Mouse (Mus musculus): Measurements from ENCODE around the gene Prdm1.

Prdm1 gene

GRCm38 (mm10) chr10:44420211-44420610 lies 108.1 kb downstream of the Prdm1 start:
- DNase-seq (ENCODE audit: low spot score in 2 of 2), result no peak

GRCm38 (mm10) chr10:44418901-44419300 lies 109.4 kb downstream of the Prdm1 start:
- DNase-seq (ENCODE audit: low spot score in 2 of 2), result no peak

GRCm38 (mm10) chr10:44415576-44415975 lies 112.7 kb downstream of the Prdm1 start:
- no peak for DNase-seq (ENCODE audit: low spot score in 2 of 2)

GRCm38 (mm10) chr10:44409958-44410357 lies 118.3 kb downstream of the Prdm1 start:
- no peak for DNase-seq (ENCODE audit: low spot score in 2 of 2)

GRCm38 (mm10) chr10:44409054-44409453 lies 119.2 kb downstream of the Prdm1 start:
- DNase-seq (ENCODE audit: low spot score in 2 of 2), result no peak

GRCm38 (mm10) chr10:44403415-44403814 lies 124.9 kb downstream of the Prdm1 start:
- DNase-seq (ENCODE audit: low spot score in 2 of 2), result no peak

- no peak for DNase-seq (ENCODE audit: low spot score in 2 of 2)
Observed at GRCm38 (mm10) chr10:44401600-44401999, 126.7 kb downstream of the Prdm1 start.

- DNase-seq (ENCODE audit: low spot score in 2 of 2), result no peak
Observed at GRCm38 (mm10) chr10:44400602-44401001, 127.7 kb downstream of the Prdm1 start.

- no peak for DNase-seq (ENCODE audit: low spot score in 2 of 2)
Observed at GRCm38 (mm10) chr10:44400119-44400518, 128.2 kb downstream of the Prdm1 start.

- no peak for DNase-seq (ENCODE audit: low spot score in 2 of 2)
Observed at GRCm38 (mm10) chr10:44392855-44393254, 135.4 kb downstream of the Prdm1 start.

GRCm38 (mm10) chr10:44391509-44392290 lies 136.6 kb downstream of the Prdm1 start:
- DNase-seq (ENCODE audit: low spot score in 2 of 2), result no peak

GRCm38 (mm10) chr10:44390286-44390685 lies 138.0 kb downstream of the Prdm1 start:
- no peak for DNase-seq (ENCODE audit: low spot score in 2 of 2)

- no peak for DNase-seq (ENCODE audit: low spot score in 2 of 2)
Observed at GRCm38 (mm10) chr10:44388706-44389233, 139.5 kb downstream of the Prdm1 start.

Data from right cerebral cortex, adult 2 months (tissue).